Mouse (Mus musculus) liver, embryonic 16.5 days (tissue): ENCODE data around the gene Bptf. TPM values are rescaled to one million over a fixed set of nuclear protein-coding genes. Genes with fewer than 3 reads are reported as not detected.

ENCODE experiments used
- ATAC-seq: fragments of 200-750 bp; cut with Nextera tagmentation; 2 replicates; pipeline ENCODE4 v1.8.0; 2017; ENCODE audit warnings: low read depth, mild to moderate bottlenecking, moderate number of reproducible peaks, moderate library complexity
- H3K27ac ChIP-seq: fragments of 300-500 bp; sonication (generic); 2 replicates; pipeline ENCODE4 v1.5.1; 2014; ENCODE audit warnings: mild to moderate bottlenecking, low read length
- H3K27me3 ChIP-seq: fragments of 300-500 bp; sonication (generic); 2 replicates; pipeline ENCODE4 v1.6.1; 2014; ENCODE audit warnings: low read depth, low read length, mixed read lengths; ENCODE audit not compliant: control insufficient read depth, insufficient read depth
- H3K36me3 ChIP-seq: fragments of 300-500 bp; sonication (generic); 2 replicates; pipeline ENCODE4 v1.6.1; 2014; ENCODE audit warnings: mild to moderate bottlenecking; ENCODE audit not compliant: control insufficient read depth, insufficient read depth
- H3K4me1 ChIP-seq: fragments of 300-500 bp; sonication (generic); 2 replicates; pipeline ENCODE4 v1.6.1; 2014; ENCODE audit warnings: low read depth, low read length, mixed read lengths; ENCODE audit not compliant: control insufficient read depth
- H3K4me2 ChIP-seq: fragments of 300-500 bp; sonication (generic); 2 replicates; pipeline ENCODE4 v1.6.1; 2014; ENCODE audit warnings: low read depth, low read length, mixed read lengths
- H3K4me3 ChIP-seq: fragments of 300-500 bp; sonication (generic); 2 replicates; pipeline ENCODE4 v1.5.1; 2014; ENCODE audit warnings: low read depth, mild to moderate bottlenecking, low read length
- H3K9ac ChIP-seq: fragments of 300-500 bp; sonication (generic); 2 replicates; pipeline ENCODE4 v1.6.1; 2014; ENCODE audit warnings: low read depth, low read length
- H3K9me3 ChIP-seq: fragments of 300-500 bp; sonication (generic); replicated peaks from 2 replicates; pipeline ENCODE4 v1.6.1; 2016; ENCODE audit warnings: low read length; ENCODE audit not compliant: control insufficient read depth
- WGBS: fragments of 180-500 bp; shearing (Covaris S2); extraction: QIAGEN DNeasy Blood & Tissue Kit; methylation state at CpG from one replicate; pipeline ENCODE4 v1.1.7; 2014; ENCODE audit not compliant: insufficient replicate concordance; 5-methylcytosine and 5-hydroxymethylcytosine counted together
- polyA plus RNA-seq: library from polyadenylated mRNA; unstranded; fragments of >200 nt; fragmentation: Nextera tagmentation; extraction: Ambion mirVana; gene quantifications from 2 replicates; pipeline ENCODE4 v1.2.1, GENCODE M21; 2015

The Bptf gene
- polyA plus RNA-seq, 1 experiment from 2014 or later = 8.0 TPM

DNA sequence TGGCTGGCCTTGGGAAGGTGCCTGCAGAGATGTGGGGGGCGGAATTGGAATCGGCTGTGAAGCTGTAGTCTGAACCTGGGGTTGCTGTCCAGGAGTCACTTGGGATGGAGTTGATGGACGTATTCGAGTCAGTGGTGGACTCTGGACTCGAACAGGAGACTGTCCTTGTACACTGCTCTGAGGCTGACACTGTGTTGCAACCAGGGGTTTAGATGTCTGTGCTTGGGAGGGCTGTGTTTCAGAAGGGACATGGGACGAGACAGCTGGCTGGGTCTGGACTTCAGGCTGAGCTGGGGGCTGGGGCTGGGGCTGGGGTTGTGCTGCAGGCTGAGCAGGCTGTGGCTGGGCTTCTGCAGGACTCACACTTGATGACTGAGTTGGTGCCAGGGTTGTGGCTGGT lies 77.1 kb downstream of the Bptf start:
- 80% methylated on average over 6 of the region's 6 CpGs for WGBS
- H3K36me3 ChIP-seq = peaks cover 57% of the 10 kb centered on the region
- peak; percentile 88 for ATAC-seq

DNA sequence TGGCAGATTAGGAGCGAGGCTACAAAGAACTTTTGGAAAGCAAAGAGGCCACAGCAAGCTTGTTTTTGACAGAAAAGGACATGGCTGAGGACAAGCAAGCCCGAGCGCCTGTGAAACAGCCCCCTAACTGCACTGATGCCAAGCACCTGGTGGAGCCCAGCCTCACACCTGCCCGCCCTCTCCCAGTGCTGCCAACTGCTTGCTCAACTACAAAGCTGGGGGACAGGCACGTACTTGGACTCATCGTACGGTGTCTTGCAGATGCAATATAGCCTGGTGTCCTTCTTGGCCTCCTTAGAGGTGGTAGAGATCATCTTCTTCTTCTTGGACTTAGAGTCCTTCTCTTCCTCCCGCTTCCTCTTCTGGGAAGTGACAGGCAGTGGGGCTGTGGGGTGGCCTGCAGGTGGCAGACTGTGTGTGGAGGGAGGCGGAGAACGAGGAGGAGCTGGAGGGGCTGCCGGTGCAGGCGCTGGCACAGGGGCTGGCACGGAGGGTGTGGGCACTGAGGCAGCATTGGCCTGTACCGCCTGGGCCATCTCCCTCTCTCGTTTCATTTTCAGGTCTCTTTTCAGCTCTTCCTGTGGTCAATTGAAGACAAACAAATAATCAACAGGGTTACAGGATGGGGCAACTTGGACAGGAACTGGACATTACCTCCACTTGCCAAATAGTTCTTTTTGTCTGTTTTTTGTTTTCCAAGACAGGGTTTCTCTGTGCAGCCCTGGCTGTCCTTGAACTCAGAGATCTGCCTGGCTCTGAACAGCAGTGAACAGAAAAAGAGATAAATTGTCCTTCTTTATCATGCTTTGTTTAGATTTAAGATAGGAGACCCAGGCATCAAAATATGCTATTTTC lies 84.9 kb downstream of the Bptf start:
- no peak overlapping the region for H3K4me2 ChIP-seq
- peaks cover 6% of the 10 kb centered on the region for H3K4me1 ChIP-seq
- no peaks in the 10 kb centered on the region for H3K27me3 ChIP-seq
- no peaks in the 10 kb centered on the region for H3K9me3 ChIP-seq
- H3K36me3 ChIP-seq = peaks cover 19% of the 10 kb centered on the region
- H3K9ac ChIP-seq = no peak overlapping the region
- ATAC-seq = no peak
- no peak overlapping the region for H3K27ac ChIP-seq
- WGBS = 84% methylated on average over 15 of the region's 15 CpGs
- no peak overlapping the region for H3K4me3 ChIP-seq

More for the DNA sequence above, 77.1 kb downstream of the Bptf start:
- Histone ChIP-seq H3K27ac (no peak overlapping the region), H3K4me3 (no peak overlapping the region), H3K9me3 (no peaks in the 10 kb centered on the region), H3K27me3 (no peaks in the 10 kb centered on the region), H3K4me1 (no peaks in the 10 kb centered on the region; the same call in 1 of the 2 replicates), H3K9ac (no peak overlapping the region), H3K4me2 (no peak overlapping the region)

GRCm38 (mm10) chr11:107045546-107045945 lies 86.4 kb downstream of the Bptf start:
- no peak for ATAC-seq
- Histone ChIP-seq H3K4me3 (no peak overlapping the region), H3K9me3 (no peaks in the 10 kb centered on the region), H3K36me3 (peaks cover 17% of the 10 kb centered on the region), H3K27ac (no peak overlapping the region), H3K4me2 (no peak overlapping the region), H3K27me3 (no peaks in the 10 kb centered on the region), H3K4me1 (peaks cover 6% of the 10 kb centered on the region), H3K9ac (no peak overlapping the region)
- 84% methylated on average over 4 of the region's 4 CpGs for WGBS

GRCm38 (mm10) chr11:107044321-107044720 lies 87.6 kb downstream of the Bptf start:
- no peaks in the 10 kb centered on the region for H3K27me3 ChIP-seq
- 14% methylated on average over 5 of the region's 5 CpGs for WGBS
- peak overlapping the region; percentile 65 for H3K27ac ChIP-seq
- H3K9ac ChIP-seq = peak overlapping the region; percentile 36; the same call in 1 of the 2 replicates
- ATAC-seq = peak; percentile 86
- H3K9me3 ChIP-seq = no peaks in the 10 kb centered on the region
- no peak overlapping the region for H3K4me3 ChIP-seq
- peaks cover 17% of the 10 kb centered on the region for H3K36me3 ChIP-seq
- peak overlapping the region; percentile 40; the same call in 1 of the 2 replicates for H3K4me2 ChIP-seq
- H3K4me1 ChIP-seq = peaks cover 6% of the 10 kb centered on the region

DNA sequence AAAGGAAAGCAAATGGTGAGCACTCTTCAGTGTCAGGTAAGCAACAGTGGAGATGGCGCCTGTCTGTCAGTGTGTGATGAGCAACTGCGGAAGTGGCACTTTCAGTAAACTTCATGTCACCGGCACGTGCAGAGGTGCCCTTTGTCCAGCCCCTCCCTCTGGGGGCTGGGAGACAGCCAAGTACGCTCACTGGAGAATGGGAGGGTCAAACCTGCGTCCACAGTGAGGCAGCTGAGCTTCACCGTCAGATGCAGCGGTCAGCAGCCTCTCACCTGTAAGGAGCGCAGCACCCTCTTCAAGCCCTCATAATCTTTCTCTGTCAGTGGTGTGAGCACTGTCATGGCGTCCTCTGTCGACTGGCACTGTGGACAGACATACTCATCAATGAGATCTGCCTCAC lies 88.6 kb downstream of the Bptf start:
- Histone ChIP-seq H3K9ac (no peak overlapping the region), H3K27ac (no peak overlapping the region)

DNA sequence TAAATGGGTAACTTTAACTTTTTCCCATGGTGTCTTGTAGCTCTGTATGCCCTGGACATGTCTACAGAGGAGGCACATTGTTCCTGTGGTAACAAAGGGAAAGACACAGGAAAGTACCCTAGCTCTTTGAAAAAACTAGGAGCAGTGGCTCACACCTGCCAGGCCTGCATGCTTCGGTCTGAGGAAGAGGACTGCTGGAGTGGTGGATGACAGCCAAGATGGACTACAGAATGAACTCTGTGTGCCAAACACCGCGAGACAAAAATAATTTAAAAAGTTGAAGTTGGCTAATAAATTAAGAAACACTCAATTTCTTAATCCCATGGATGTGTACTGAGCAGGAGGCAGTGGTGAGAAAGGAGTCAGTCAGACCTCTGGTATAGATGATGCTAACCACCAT lies 90.5 kb downstream of the Bptf start:
- Histone ChIP-seq H3K27me3 (no peaks in the 10 kb centered on the region), H3K36me3 (peaks cover 11% of the 10 kb centered on the region), H3K4me1 (peaks cover 6% of the 10 kb centered on the region), H3K4me3 (no peak overlapping the region), H3K9me3 (no peaks in the 10 kb centered on the region), H3K9ac (no peak overlapping the region), H3K4me2 (no peak overlapping the region), H3K27ac (no peak overlapping the region)
- ATAC-seq = no peak
- WGBS = 89% methylated on average over 3 of the region's 3 CpGs

More for the DNA sequence above, 88.6 kb downstream of the Bptf start:
- no peaks in the 10 kb centered on the region for H3K27me3 ChIP-seq
- H3K4me2 ChIP-seq = no peak overlapping the region
- 77% methylated on average over 11 of the region's 11 CpGs for WGBS
- peaks cover 6% of the 10 kb centered on the region for H3K4me1 ChIP-seq
- H3K36me3 ChIP-seq = peaks cover 17% of the 10 kb centered on the region
- no peak overlapping the region for H3K4me3 ChIP-seq
- peak; percentile 44; the same call in 1 of the 2 replicates for ATAC-seq
- no peaks in the 10 kb centered on the region for H3K9me3 ChIP-seq

DNA sequence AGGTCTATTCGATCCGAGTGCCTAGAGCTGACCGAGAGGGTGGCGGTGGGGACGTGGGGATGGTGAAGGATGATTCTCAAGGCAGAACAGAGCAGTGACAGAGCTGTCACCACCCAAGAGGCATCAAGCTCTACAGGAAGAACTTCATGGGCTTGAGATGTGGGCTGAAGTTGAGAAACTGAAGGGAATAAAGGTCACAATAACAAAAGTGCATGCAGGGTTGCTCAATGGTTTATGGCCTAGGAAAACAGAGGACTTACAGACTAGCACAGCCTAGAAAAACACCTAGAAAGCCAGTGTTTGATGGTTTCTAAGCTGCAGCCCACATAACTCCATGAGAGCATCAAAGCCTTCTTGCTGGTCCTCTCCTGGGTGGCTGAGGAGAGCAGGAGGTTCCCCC lies 92.5 kb downstream of the Bptf start:
- Histone ChIP-seq H3K36me3 (peaks cover 8% of the 10 kb centered on the region; the same call in 1 of the 2 replicates), H3K27ac (no peak overlapping the region), H3K4me1 (peaks cover 6% of the 10 kb centered on the region), H3K9ac (no peak overlapping the region), H3K4me2 (no peak overlapping the region), H3K4me3 (no peak overlapping the region), H3K9me3 (no peaks in the 10 kb centered on the region), H3K27me3 (no peaks in the 10 kb centered on the region)
- 85% methylated on average over 5 of the region's 5 CpGs for WGBS
- ATAC-seq = no peak

GRCm38 (mm10) chr11:107034085-107034810 lies 97.7 kb downstream of the Bptf start:
- Histone ChIP-seq H3K27ac (no peak overlapping the region), H3K36me3 (no peaks in the 10 kb centered on the region), H3K9me3 (no peaks in the 10 kb centered on the region), H3K27me3 (no peaks in the 10 kb centered on the region), H3K4me3 (no peak overlapping the region), H3K4me1 (no peaks in the 10 kb centered on the region), H3K4me2 (no peak overlapping the region), H3K9ac (no peak overlapping the region)
- WGBS = 79% methylated on average over 10 of the region's 10 CpGs
- no peak for ATAC-seq

- H3K9ac ChIP-seq = no peak overlapping the region
- H3K4me3 ChIP-seq = no peak overlapping the region
- peaks cover 10% of the 10 kb centered on the region for H3K4me1 ChIP-seq
- H3K9me3 ChIP-seq = no peaks in the 10 kb centered on the region
- H3K27ac ChIP-seq = no peak overlapping the region
- 62% methylated on average over 7 of the region's 7 CpGs for WGBS
- H3K27me3 ChIP-seq = peaks cover 16% of the 10 kb centered on the region
- H3K4me2 ChIP-seq = no peak overlapping the region
- no peaks in the 10 kb centered on the region for H3K36me3 ChIP-seq
- no peak for ATAC-seq
Observed at GRCm38 (mm10) chr11:107031635-107032034, 100.3 kb downstream of the Bptf start.
